Mouse (Mus musculus) thymus, postnatal 36 days (tissue): ENCODE measurements around the gene Wwox.
A peak's percentile ranks its signal among the peaks of the same experiment; 100 is the strongest.

ENCODE experiments used
- DNase-seq, 2 experiments: peaks; one replicate each; pipeline ENCODE4 v3.0.0; 2022; ENCODE audit warnings: mixed read lengths in 2 of 2

Wwox gene

DNA sequence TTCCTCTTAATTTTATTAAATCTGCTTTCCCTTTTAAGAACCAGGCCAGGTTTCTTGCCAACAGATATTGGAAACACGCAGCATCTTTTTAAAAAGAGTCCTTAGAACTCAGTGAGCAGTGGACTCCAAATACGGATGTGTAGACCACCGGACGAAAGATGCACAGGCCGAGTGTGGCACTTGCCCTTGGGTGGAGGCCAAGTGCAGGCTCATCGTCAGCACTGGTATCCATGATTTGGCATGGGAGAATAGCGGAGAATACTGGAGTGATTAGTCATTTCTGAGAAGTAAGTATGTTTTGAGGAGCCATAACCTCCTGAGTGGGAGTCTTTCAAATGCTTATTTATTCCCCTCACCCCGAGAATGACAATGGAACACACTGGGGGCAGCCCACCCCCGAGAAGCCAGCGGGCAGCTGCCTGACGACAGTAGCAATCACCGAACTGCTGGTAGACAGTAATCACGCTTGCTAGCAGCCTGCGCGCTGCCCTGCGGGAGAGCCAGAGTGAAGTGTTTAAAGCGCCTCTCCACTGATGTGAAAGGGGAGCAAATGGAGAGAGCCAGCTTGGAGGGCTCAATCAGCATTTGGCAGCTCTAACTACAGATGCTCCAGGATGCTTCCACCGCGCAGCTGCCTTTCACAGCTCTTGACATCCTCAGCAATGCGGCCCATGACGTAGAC is 29.2 kb downstream of the Wwox start:
- DNase-seq: no peak

DNA sequence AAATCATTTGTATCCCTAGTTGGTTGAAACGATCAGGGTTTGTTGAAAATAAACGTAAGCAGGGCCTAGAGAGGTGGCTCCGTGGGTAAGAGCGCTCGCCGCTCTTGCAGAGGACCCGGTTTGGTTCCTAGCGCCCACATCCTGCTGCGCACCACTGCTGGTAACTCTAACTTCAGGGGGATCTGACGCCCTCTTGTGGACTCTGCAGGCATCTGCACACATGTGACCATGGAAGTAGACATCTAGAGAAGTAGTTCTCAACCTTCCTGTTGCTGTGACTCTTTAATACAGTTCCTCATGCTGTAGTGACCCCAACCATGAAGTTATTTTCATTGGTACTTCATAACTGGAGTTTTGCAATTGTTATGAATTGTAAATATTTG is 29.7 kb downstream of the Wwox start:
- no peak for DNase-seq

DNA sequence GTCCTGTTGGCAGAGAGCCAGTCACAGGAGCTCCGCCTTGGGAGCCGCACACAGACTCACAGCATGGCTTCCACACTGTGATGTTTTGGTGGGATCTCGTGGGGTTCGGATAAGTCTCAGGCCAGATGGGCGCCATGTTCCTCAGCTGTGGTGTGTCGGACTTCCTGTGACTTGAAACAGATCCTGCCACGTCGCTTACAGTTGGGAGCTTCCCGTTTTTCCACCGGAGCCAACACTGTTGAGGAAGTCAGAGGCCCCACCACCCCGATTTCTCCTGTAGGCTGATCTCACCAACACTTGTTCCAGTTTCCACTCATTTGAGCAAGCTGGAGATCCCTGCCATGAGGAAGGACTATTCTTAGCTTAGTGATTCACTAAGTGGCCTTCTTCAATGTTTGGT is 34.1 kb downstream of the Wwox start:
- no peak for DNase-seq

DNA sequence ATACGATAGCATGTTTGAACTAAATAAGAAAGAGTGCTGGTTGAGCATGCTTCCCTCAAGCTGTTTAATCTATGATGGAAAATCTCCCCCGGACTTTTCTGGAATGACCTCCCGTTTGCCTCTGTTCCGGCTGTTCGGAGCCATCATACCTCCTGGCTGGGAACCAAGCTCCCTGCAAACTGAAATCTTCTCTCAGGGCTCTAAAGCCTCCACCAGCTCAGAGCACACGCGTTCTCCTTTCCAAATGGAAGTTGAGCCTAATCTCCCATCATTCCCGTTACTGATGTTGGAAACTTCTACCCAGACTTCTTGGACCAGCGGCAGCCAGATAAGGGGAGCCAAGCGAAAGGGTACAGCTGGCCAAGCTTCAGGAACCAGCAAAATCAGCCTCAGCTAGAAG is 37.5 kb downstream of the Wwox start:
- DNase-seq: no peak

DNA sequence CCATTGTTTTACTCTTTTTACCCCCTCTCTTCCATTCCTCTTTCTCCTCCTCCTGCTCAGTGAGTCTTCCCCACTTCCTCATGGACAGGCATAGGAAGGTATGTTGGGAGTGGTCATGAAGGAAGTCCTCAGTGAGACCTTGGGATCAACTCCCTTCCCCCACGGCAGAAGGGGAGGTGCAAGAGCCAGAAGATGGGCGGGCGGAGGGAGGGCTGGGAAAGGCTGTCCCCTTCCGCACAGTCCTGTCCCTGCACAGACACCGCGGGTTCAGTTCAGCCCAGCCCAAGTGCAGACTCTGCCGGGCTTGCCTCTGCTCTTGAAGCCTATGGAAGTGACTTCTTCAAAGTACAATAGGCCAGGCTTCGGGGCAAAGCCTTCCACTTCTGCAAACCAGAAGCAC is 38.3 kb downstream of the Wwox start:
- no peak for DNase-seq

DNA sequence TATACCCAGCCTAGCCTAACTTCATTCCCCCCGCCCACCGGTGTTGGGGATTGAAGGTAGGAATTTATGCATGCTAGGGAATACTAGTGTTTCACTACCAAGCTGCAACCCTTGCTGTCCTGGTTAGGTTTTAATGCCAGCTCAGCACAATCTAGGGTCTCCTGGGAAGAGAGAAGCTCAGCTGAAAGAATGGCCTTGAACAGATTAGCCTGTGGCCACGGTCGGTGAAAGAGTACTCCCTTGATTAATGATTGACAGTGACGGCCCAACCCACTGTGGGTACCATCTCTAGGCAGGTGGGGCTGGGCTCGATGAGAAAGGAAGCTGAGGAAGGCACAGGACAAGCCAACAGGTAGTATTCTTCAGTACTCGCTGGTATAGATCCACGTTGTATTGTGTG is 40.3 kb downstream of the Wwox start:
- no peak for DNase-seq

DNA sequence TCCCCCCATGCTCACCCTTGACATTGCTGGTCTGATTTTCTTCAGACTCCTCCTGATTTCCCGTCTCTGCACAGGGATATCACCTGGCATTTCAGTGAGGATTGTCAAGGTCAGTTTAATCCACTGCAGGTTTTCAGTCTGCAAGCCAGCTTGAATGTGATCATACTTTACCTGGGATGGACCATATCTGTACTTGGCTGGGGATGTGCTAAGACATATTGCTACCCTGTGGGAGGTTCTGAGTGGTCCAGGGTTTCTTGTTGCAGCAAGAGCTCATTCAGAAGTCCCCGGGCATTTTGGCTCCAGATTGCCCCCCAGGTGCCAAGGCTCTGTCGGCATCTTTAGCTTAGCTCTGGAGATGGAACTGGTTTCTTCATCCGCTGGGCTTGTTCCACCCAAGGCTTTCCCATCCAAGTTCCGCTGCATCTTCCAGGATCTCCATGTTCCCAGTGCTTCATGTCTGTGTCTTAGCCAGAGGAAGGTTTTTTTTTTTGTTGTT is 52.3 kb downstream of the Wwox start:
- DNase-seq: no peak

DNA sequence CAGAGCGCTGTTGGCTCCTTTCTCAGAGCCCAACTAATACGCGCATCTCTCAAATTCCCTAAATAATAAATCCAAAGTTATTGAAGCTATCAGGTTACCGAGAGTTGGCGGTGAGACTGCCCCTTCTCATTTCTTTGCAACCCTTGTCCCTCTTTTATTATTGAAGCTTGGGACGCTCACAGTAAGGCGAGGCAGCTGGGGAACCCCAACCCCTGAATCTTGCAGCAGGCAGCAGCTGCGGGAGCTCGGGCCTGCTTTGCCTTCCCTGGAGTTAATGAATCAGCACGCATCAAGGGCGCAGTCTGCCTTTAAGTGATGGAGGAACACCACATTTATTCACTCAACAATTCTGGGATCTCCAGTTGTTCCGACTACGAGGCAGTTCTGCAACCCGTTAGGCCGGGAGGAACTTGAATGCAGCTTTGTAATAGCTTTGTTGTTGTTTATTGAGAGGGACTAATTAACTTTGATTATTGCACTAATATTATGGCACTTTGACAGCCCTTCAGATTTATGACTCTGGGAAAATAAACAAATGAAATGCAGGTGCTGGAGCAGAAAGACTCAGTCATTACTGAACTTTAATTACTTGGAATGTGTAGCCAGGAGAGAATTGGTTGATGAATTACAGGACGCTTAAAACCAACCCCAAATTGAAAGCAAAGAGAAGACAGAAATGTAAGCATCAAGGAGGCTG is 60.1 kb downstream of the Wwox start:
- DNase-seq: no peak

DNA sequence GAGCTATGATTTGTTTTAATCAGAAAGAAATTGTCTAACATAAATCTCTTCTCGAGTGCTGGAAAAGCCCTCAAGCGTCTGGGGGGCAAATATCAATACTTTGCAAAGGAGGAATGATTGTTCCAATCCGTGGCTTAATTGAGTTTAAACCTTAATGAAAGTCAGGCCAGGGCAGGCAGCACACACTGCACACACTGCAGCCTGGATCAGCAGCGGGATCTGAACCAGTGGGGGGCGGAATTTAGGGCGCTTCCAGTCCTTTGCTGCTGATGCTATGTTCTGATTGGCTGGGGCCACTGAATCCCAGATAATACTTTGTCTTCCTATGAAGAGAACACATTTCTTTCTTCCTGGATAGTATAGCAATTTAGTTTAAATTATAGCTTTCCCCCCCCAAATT is 62.5 kb downstream of the Wwox start:
- DNase-seq: no peak

DNA sequence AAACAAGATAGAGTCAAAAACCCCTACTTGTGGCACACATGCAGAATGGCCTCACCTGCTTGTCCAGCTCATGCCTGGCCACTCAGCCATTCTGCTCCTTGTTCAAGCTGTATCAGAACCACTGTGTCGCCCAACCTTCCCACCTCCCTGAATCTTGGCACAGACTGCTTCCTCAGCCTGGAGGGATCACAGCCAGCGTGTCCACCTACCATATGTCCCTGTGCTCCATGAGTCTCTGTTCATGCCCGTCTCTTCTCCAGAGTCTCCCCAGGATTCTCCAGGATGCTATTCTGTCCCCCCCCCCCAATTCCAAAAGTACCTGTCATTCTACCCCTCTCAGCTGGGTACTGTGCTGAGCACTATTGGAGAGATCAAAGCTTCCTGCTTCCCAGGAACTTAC is 63.7 kb downstream of the Wwox start:
- no peak for DNase-seq

DNA sequence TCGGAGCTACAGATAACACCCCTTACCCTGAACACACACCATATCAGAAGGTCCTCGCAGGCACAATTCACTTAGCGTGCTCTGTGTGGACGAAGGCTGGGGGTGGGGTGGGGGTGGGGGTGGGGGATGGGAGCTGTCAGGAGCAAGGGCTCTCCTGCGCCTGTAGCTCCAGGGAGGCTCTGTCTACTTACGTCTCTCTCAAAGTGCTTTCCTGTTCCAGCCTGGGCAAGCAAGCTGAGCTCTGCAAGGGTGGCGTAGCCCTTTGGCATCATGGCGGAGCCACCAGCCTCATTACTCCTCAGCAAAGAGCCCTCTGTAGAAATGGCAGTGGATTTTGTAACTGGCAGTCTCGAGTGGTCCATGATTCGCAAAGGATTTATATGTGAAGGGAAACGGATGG is 65.4 kb downstream of the Wwox start:
- no peak for DNase-seq

DNA sequence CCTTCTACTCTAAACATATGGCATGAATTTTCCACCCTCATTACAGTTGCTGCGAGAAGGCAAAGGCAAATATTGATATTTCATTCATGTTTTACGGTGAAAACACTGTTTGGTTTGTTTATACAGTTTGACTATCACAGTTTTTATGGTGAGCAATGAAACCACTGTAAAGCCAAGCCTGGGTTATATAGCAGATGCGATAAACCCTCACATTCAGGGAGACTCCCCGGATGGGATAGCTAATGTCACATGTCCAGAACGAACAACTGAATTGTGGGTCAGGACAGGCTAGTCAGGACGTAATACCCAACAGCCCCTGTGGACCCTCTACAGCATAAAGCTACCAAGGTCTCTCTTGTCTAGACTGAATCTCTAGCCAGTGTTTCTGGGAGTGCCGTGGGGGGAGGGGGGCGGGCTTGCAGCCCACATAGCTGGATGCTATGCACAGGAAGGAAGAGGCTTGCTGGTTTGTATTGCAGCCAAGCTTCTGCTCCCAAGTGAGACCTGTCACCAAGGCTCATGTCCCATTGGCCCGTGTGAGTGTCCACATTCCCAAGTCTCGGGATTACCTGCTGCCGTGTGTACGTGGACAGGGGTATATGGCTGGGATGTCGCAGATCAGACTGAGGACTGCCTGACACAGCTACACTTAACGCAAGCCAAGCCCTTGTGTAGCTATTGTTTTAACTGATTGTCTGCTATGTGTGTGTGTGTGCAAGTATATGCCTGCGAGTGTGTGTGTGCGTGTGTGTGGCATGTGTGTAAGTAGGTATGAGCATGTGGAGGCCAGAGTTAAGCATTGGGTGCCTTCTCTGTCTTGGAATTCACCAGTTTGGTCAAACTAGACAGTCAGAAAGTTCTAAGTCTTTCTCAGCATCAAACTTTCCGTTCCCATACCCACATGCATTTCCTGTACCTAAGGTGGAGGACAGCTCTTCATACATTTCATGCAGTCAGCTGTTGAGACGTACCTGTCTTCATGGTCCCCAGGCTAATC is 66.2 kb downstream of the Wwox start:
- DNase-seq: no peak

DNA sequence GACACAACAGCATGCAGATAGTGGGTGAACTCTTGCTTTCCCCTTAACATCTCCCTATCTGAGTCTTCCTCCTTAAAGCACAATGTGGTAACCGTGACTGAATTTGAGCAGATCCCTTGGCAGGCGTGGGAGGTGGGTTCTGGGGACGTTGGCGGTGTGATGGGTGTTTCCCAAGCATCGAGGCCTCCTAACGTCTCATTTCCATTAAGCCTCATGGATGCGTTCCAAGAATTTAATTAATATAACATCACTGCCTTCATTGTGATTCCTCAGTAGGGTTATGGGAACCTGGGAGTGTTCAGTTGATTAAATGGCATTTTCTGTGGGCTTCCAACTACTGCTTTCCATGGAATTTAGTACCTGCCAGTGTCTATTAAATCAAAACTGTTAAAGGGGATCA is 67.9 kb downstream of the Wwox start:
- DNase-seq: no peak

DNA sequence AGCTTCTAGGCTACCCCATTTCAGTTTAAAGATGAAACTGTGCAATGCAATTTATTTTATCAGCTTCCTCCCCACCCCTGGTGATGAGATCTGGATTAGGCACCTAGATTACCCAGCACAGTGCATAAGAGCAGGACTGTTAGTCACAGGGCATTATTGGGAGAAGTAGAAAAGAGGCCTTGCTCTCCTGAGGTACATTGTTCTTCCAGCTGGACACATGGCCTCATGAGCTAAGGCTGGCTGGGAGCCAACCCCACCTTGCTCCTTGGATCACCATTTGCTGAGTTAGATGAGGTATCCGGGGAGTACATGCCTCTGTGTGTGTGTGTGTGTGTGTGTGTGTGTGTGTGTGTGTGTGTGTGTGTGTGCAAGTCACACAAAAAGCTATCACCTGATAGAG is 70.8 kb downstream of the Wwox start:
- DNase-seq: no peak

DNA sequence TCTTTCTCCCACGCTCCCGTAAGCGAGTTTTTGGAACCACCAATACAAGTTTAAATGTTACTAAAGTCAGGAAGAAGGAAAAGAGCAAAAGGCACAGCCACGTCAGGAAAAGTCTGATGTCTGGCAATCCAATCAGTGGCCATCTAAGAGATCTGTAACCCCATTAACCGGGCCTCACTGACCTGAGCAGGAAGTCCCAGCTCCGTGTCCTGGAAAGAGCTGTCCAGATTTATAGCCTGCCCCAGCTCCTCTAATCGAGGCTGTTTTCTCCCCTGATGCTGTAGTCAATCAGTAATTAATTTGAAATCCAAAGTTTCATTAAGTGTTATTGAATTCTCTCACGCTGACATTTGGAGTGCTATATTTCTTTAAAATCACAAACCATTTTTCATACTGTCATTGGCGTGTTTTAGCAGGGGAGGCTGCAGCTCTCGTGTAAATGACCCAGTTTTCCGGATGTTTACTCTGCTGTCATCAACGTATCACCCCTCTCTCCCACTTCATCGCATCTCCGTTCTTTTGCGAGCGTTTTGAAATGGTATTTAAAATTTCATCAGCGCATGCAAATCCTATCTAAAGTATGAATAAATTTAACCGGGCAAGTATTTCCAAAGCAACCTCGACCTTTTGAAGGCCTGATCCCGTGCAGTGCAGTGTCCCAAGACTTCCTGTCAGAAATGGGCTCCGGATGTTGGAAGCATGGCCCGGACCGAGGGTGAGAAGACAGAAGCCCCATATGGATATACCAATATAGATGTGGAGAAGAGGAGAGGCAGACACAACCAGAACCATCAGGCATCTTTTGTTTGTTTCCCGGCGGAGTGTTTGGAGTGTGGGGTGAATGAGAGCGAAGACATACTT is 72.8 kb downstream of the Wwox start:
- no peak for DNase-seq

DNA sequence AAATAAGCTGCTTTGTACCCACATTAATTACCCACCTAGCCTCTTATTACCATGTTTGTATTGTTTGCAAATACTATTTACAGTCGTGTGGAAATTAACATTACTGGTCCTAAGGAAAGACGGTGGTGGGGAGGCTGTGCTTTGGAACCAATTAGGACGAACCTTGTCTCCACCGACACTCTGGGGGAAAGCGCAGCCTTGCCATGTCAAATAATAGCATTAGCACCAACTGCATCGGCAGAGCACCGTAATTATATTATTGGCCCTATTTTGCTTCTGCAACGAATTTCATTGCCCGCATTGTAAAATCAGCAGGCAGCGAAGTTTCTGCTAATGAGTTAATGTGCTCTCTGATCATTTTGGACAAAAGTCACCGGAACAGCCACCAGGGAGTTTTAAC is 75.2 kb downstream of the Wwox start:
- no peak for DNase-seq

DNA sequence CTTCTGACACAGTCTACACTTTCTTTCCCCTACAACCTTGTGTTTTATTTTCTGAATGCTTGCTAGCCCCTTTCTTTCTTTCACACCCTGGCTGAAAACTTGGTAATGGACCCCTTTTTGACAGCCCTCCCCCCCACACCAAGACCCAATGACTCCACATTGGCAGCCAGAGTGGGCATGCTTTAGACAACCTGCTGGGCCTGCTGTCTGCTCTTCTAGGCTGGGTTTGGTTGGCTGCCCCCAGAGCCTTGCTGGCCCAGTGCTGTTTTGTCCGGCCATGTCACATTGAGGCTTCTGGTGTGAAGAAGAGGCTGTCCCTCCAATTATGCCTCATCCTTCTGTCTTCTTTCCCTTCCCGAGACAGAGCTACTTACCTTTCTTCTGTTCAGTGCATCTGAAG is 83.6 kb downstream of the Wwox start:
- no peak for DNase-seq

DNA sequence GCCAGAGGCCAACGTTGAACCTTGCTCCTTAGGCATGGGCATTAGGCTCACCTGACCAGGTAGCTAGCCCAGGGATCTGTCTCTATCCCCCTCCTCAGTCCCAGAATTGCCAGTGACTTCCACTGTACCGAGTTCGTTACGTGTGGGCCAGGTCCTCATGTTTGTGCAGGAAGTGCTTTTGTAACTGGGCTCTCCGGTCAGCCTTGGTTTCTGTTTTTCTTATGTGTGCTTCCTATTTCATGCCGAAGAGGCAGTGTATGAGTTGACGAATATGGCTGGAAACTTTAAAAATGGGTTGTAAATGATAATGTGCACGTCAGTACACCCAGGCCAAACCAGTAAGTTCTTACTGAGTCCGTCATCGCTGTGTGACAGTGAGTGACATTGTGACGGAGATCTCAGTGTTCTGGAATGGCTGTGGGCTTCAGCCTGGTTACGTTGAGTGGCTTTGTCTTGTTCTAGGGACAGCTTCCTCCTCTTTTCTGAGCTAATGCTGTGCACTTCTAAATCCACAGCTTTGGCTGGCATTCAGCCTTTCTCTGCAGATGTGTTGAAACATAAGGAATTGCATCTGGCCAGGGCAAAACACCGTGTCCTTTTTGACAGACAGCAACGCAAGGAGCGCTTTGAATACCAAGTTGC is 87.3 kb downstream of the Wwox start:
- DNase-seq: no peak

DNA sequence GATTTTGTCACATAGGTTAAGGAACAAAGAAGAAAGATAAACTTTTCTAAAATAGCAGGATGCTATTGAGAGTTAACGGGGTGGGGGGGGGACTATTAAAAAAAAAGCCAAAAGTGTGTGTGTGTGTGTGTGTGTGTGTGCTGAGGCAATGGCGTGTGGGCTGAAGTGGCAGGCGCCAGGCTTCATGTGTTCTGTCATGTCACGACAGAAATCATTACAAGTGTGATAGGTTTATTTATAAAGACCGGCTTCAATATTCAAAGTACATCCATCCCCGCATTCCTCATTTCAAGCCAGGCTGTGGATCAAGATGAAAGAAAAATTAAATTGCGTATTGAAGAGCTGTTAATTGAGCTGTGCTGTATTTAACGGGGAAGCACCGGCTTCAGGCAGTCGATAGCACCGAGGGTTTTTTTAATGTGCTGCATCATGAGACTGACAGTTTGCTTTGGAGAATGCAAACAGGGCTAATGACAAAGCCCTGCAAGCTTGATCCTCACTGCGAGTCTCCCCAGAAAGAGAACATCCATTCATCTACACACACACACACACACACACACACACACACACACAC is 88.3 kb downstream of the Wwox start:
- no peak for DNase-seq

DNA sequence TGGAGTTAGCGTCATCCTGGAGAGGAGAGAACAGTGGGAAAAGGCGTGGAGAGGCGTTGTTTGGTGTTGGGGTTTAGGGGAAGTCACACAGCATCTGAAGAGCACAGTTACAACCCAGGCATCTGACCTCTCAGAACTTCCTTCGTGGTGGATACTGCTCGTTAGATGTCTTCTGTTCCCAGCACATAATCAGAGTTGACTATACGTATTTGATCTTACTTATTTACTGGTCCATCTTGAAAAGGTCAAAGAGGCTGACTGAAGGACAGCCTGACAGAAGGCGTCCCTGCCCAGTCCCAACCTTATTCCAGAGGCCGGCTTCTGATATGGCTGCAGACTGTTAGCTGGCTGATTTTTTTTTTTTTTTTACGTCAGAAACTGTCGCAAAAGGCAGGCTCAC is 90.1 kb downstream of the Wwox start:
- no peak for DNase-seq

DNA sequence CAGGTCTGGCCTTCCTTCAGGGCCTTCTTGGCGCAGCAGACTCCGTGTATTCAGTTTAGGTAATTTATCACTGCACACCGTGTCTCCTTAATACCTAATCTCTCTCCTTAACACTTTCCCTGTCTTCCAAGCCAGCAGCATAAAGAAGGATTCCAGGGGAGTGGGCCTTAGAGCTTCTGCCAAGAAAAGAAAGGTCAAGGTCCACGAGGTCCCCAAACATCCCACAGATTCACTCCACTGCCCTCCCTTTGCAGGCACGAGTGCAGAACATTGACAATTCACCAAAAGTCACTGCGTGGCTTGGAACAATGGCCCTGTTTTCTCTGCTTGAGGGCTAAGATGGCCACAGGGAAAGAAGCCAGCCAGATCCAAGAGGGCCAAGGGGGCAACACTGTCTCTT is 96.7 kb downstream of the Wwox start:
- DNase-seq: no peak

DNA sequence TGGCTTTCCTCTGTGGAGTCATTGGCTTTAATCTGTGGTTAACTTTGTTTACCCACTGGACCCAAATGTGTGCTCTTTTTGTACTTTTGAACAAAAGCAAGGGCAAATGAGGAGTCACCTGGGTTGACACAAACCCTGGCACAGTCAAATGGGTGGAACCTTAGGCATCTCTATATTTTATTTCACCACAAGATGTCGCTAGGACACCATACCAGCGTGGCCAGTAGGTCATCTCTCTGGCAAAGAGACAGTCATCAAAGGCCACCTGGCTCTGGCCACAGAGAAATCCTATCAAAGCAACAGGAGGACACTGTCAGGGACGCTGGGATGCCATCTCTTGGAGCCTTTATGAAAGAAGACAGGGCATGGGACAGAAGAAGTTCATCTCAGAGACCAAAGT is 101.7 kb downstream of the Wwox start:
- peak in 1 of 2 experiments; percentile 4 for DNase-seq
